Mouse (Mus musculus): Measurements from ENCODE around the gene Chac1. TPM values are rescaled to one million over a fixed set of nuclear protein-coding genes. Genes with fewer than 3 reads are reported as not detected.

Gene Chac1
- polyA plus RNA-seq, 1 experiment from 2014 or later: 0.38 TPM

DNA sequence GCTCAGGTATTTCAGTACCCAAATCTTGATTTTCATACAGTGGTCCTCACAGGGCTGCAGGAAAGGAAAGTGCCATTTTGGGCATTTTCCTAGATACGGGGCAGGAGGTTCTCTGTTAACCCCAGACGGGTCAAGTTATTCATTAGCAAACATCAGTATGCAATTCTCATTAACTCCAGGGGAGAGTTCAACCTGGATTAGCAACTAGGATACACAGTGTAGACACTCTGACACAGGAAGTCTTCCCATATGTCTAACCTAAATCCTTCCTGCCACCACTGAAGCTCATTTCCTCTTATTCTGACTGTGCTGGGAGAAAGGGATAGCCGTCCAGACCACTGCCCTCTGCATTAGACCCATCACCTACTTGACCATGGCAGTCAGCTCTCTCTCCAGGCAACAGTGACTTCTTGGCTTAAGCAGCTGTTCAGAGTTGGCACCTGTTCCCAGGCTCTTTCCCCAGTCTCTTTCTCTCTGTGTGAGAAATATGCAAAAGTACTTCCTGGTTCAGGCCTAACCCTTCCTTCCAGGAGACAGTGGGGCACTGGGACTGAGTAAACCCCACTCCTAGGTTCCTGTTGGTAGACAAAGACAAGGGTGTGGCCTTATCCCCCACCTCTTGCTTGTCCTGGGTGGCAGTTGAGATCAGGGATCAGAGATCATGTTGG is 32.9 kb upstream of the Chac1 start:
- H3K27ac ChIP-seq (ENCODE audit: low read depth, low read length): no peak overlapping the region
- peaks cover 17% of the 10 kb centered on the region for H3K4me1 ChIP-seq (ENCODE audit: control insufficient read depth, insufficient read depth, low read length)
- no peak for ATAC-seq (ENCODE audit: low FRiP score, low TSS enrichment)

DNA sequence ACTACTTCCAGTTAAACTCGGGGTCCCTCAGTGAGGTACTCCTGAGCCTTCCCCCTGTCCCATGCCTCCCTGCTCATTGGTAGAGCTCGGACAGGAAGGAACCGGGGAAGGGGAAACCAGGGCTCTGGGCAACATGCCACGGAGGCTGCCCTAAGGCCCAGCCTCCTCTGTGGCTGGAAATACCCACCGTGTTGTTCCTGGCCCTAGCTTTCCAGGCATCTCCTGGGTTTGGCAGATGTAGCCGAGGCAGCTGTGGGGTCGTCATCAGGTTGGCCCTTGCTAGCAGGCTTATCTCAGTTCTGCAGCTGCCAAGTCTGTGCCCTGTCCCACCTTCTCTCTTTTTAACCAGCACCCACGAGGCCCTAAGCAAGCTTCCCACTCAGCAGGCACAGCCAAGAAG is 30.5 kb upstream of the Chac1 start:
- peaks cover 33% of the 10 kb centered on the region for H3K4me1 ChIP-seq (ENCODE audit: control insufficient read depth, insufficient read depth, low read length)
- no peak overlapping the region for H3K4me3 ChIP-seq (ENCODE audit: low read length)
- no peak overlapping the region for H3K9ac ChIP-seq (ENCODE audit: low read depth, low read length)
- H3K36me3 ChIP-seq (ENCODE audit: control insufficient read depth, insufficient read depth, low read length): no peaks in the 10 kb centered on the region
- no peaks in the 10 kb centered on the region for H3K9me3 ChIP-seq (ENCODE audit: control insufficient read depth, low read length)
- 83% methylated on average over 8 of the region's 8 CpGs for WGBS
- no peak overlapping the region for H3K4me2 ChIP-seq (replicated peaks; ENCODE audit: low read depth, low read length)
- H3K27me3 ChIP-seq (ENCODE audit: control insufficient read depth, insufficient read depth, low read length): peaks cover 53% of the 10 kb centered on the region
- ATAC-seq (ENCODE audit: low FRiP score, low TSS enrichment): no peak
- no peak overlapping the region for H3K27ac ChIP-seq (ENCODE audit: low read depth, low read length)

More for the DNA sequence above, 32.9 kb upstream of the Chac1 start:
- no peaks in the 10 kb centered on the region for H3K36me3 ChIP-seq (ENCODE audit: control insufficient read depth, insufficient read depth, low read length)
- H3K4me3 ChIP-seq (ENCODE audit: low read length): no peak overlapping the region
- no peaks in the 10 kb centered on the region for H3K9me3 ChIP-seq (ENCODE audit: control insufficient read depth, low read length)
- H3K4me2 ChIP-seq (replicated peaks; ENCODE audit: low read depth, low read length): no peak overlapping the region
- 49% methylated on average over 3 of the region's 3 CpGs for WGBS
- no peak overlapping the region for H3K9ac ChIP-seq (ENCODE audit: low read depth, low read length)
- peaks cover 32% of the 10 kb centered on the region for H3K27me3 ChIP-seq (ENCODE audit: control insufficient read depth, insufficient read depth, low read length)

DNA sequence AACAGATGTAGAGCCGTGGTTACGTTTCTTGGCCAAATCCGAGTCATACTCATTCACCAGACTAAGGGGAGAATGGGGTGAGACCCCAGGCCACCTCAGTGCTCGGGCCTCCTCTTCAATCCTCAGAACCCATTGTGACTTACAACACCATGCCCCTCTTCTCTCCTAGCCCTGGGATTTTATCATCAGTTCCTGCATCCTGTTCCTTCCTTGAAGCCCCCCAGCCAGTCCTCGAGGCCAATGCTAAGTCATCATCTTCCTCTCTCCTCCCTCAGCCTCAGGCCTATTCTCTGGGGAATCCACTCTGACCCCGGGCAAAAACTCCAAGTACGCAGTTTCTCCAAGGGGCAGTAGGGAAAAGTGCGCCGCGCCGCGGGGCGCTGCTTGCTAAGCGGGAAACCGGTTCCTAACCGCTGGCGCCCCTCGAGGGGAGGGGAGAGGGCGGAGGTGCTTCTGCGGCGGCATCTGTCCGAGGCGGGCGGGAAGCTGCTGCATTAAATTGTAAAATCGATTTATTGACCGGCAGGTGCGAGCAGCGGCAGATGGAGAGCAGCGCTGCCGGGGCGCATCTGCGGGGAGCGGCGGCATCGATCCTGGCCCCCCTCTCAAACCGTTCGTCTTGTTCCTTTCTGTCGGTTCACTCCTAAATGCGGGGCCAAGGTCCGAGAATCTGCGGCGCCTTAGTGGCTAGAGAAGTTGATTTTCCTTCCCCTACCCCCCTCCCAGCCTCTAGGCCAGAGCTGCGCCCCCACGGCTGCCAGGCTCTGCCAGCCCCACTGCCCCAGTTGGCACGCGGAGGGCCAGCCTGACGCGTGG is 29.1 kb upstream of the Chac1 start:
- peak overlapping the region; percentile 55 for H3K4me2 ChIP-seq (replicated peaks; ENCODE audit: low read depth, low read length)
- peak overlapping the region; percentile 28 for H3K4me3 ChIP-seq (ENCODE audit: low read length)
- H3K36me3 ChIP-seq (ENCODE audit: control insufficient read depth, insufficient read depth, low read length): no peaks in the 10 kb centered on the region
- 4% methylated on average over 48 of the region's 48 CpGs for WGBS
- no peaks in the 10 kb centered on the region for H3K9me3 ChIP-seq (ENCODE audit: control insufficient read depth, low read length)
- no peak for ATAC-seq (ENCODE audit: low FRiP score, low TSS enrichment)
- H3K4me1 ChIP-seq (ENCODE audit: control insufficient read depth, insufficient read depth, low read length): peaks cover 46% of the 10 kb centered on the region
- no peak overlapping the region for H3K27ac ChIP-seq (ENCODE audit: low read depth, low read length)
- peak overlapping the region; percentile 58 for H3K9ac ChIP-seq (ENCODE audit: low read depth, low read length)
- H3K27me3 ChIP-seq (ENCODE audit: control insufficient read depth, insufficient read depth, low read length): peaks cover 67% of the 10 kb centered on the region

DNA sequence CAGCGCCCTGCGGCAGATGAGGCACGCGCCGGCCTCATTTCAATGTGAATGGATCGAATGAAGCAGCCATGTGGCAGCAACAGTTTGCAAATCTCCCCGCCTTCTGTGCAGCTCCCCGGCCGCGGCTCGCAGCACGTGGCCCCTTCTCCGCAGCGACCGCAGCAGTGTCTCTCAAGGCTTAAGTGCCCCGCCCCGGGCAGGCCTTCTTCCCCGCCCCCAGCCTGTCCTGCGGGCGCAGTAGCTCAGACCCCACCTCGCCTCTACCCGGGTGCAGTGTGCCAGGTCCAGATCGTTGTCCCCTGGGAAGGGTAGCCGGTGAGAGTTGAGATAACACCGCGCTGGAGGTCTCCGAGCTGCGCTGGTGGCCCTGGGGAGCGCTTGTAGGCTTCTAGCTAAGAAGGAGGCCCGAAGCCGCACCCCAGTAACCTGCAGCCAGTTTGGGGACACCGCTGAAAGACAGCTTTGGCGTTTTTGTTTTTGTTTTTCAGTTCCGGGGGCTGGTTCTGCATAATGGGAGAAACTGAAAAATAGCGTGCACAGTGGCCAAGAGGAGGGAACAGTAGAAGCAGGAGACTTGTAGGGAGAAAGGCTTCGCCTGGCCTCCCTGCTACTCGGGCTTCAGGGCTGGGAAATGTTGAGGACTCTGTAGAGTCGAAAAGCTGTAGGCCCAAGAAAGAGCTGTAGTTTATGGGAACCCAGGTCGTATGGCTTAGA is 28.3 kb upstream of the Chac1 start:
- Histone ChIP-seq H3K9ac (ENCODE audit: low read depth, low read length) (peak overlapping the region; percentile 58), H3K36me3 (ENCODE audit: control insufficient read depth, insufficient read depth, low read length) (no peaks in the 10 kb centered on the region), H3K27me3 (ENCODE audit: control insufficient read depth, insufficient read depth, low read length) (peaks cover 75% of the 10 kb centered on the region), H3K4me2 (replicated peaks; ENCODE audit: low read depth, low read length) (peak overlapping the region; percentile 55), H3K4me1 (ENCODE audit: control insufficient read depth, insufficient read depth, low read length) (peaks cover 48% of the 10 kb centered on the region), H3K4me3 (ENCODE audit: low read length) (peak overlapping the region; percentile 28), H3K9me3 (ENCODE audit: control insufficient read depth, low read length) (no peaks in the 10 kb centered on the region), H3K27ac (ENCODE audit: low read depth, low read length) (no peak overlapping the region)
- 5% methylated on average over 39 of the region's 39 CpGs for WGBS
- ATAC-seq (ENCODE audit: low FRiP score, low TSS enrichment): no peak

- no peaks in the 10 kb centered on the region for H3K9me3 ChIP-seq (ENCODE audit: control insufficient read depth, low read length)
- under 1% methylated on average over 32 of the region's 32 CpGs for WGBS
- H3K4me1 ChIP-seq (ENCODE audit: control insufficient read depth, insufficient read depth, low read length): peaks cover 41% of the 10 kb centered on the region
- peak overlapping the region; percentile 37; the same call in 1 of the 2 replicates for H3K9ac ChIP-seq (ENCODE audit: low read depth, low read length)
- no peak for ATAC-seq (ENCODE audit: low FRiP score, low TSS enrichment)
- H3K27ac ChIP-seq (ENCODE audit: low read depth, low read length): no peak overlapping the region
- no peaks in the 10 kb centered on the region for H3K36me3 ChIP-seq (ENCODE audit: control insufficient read depth, insufficient read depth, low read length)
- peak overlapping the region; percentile 75; the same call in 1 of the 2 replicates for H3K4me2 ChIP-seq (replicated peaks; ENCODE audit: low read depth, low read length)
- H3K4me3 ChIP-seq (ENCODE audit: low read length): peak overlapping the region; percentile 51
- H3K27me3 ChIP-seq (ENCODE audit: control insufficient read depth, insufficient read depth, low read length): peaks cover 88% of the 10 kb centered on the region
These were observed 27.0 kb upstream of the Chac1 start for GRCm38 (mm10) chr2:119323866-119324575.

DNA sequence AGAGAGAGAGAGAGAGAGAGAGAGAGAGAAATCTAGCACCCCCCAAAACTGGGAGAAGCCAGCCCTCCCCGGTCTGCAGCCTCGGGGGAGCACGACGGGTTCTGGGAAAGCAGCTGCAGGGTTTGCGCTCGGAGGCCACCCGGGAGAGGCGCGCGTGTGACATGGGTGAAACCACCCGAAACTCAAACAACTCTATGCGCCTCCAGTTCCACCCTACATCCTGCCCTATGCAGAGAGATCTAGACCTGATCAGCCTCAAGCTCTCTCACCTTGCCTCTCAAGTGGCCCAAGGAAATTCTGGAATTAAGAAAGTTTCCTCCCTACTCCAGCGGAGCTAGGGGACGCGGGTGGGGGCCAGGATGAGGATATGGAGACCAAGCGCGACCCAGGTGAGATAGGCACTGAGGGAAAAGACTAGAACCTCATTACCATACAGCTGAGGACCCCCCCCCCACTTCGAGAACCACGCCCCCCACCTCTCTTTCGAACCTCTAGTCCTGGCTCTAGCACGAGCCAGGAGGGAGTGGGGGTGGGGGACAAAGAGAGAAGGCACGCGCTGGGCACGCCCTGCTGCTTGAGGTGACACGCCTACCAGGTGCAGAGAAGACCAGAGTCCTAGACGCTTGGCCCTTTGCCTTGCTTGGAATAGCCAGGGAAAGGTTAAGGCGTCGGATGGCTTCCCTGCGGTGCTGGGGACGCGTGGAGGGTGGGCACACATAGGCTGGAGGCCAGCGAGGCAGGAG is 26.3 kb upstream of the Chac1 start:
- Histone ChIP-seq H3K4me3 (ENCODE audit: low read length) (peak overlapping the region; percentile 51), H3K36me3 (ENCODE audit: control insufficient read depth, insufficient read depth, low read length) (no peaks in the 10 kb centered on the region), H3K27ac (ENCODE audit: low read depth, low read length) (no peak overlapping the region), H3K9me3 (ENCODE audit: control insufficient read depth, low read length) (no peaks in the 10 kb centered on the region), H3K27me3 (ENCODE audit: control insufficient read depth, insufficient read depth, low read length) (peaks cover 92% of the 10 kb centered on the region), H3K4me1 (ENCODE audit: control insufficient read depth, insufficient read depth, low read length) (peaks cover 41% of the 10 kb centered on the region), H3K4me2 (replicated peaks; ENCODE audit: low read depth, low read length) (peak overlapping the region; percentile 75), H3K9ac (ENCODE audit: low read depth, low read length) (peak overlapping the region; percentile 37; the same call in 1 of the 2 replicates)
- peak; percentile 25 for ATAC-seq (ENCODE audit: low FRiP score, low TSS enrichment)
- under 1% methylated on average over 32 of the region's 32 CpGs for WGBS

GRCm38 (mm10) chr2:119325568-119326143 is 25.4 kb upstream of the Chac1 start, which contains the start of gene Dll4:
Dll4 (plus strand) TSS chr2:119325784.
- Histone ChIP-seq H3K27me3 (ENCODE audit: control insufficient read depth, insufficient read depth, low read length) (peaks cover 91% of the 10 kb centered on the region), H3K4me1 (ENCODE audit: control insufficient read depth, insufficient read depth, low read length) (peaks cover 41% of the 10 kb centered on the region)

More at GRCm38 (mm10) chr2:119325568-119326143, 25.4 kb upstream of the Chac1 start, which contains the start of gene Dll4:
- under 1% methylated on average over 33 of the region's 33 CpGs for WGBS
- peak within 1 kb of the TSS; percentile 75 for H3K4me2 ChIP-seq (replicated peaks; ENCODE audit: low read depth, low read length)
- no peaks in the 10 kb centered on the region for H3K9me3 ChIP-seq (ENCODE audit: control insufficient read depth, low read length)
- peak within 1 kb of the TSS; percentile 51 for H3K4me3 ChIP-seq (ENCODE audit: low read length)
- ATAC-seq (ENCODE audit: low FRiP score, low TSS enrichment): peak; percentile 44; the same call in 1 of the 2 replicates
- peak within 1 kb of the TSS; percentile 1; the same call in 1 of the 2 replicates for H3K27ac ChIP-seq (ENCODE audit: low read depth, low read length)
- H3K9ac ChIP-seq (ENCODE audit: low read depth, low read length): peak within 1 kb of the TSS; percentile 55
- H3K36me3 ChIP-seq (ENCODE audit: control insufficient read depth, insufficient read depth, low read length): no peaks in the 10 kb centered on the region

All from kidney, embryonic 14.5 days (tissue).